Mouse (Mus musculus) cerebellum, adult 2 months (tissue): Measurements from ENCODE around the gene Ppp1ca.

ENCODE experiments used
- CTCF ChIP-seq: fragments of 200-500 bp; IDR thresholded peaks from 2 replicates; pipeline ENCODE4 v1.5.1; 2011; ENCODE audit warnings: low read depth, mild to moderate bottlenecking, control low read depth, low read length, moderate library complexity, borderline replicate concordance; ENCODE audit not compliant: insufficient read depth
- POLR2A ChIP-seq: fragments of 200-500 bp; IDR thresholded peaks from 2 replicates; pipeline ENCODE4 v1.6.1; 2011; ENCODE audit warnings: low read length, control low read depth, borderline replicate concordance; ENCODE audit not compliant: insufficient read depth

- TF ChIP-seq CTCF (no peak), POLR2A (no peak)
These were observed 4.7 kb downstream of the Ppp1ca start for GRCm38 (mm10) chr19:4196548-4196947.
